19 mouse cellular contexts compared by ENCODE assay signal in the genomic region with DNA sequence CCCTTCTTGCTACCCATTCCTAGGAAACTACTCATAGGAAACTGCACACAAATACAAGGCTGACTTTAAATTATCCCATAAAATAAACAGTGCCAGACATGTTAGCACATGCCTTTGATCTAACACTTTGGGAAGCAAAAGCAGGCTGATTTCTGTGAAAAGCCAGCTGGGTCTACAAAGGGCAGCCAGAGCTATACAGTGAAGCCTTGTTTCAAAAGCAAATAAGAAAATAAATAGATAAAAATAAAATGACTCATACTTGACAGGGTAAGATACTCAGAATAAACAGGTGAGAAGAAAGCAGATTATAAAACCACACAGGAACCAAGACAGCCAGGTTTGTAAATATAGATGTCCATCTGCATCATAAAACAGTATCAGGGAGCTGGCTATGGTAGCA.
"Had no signal": no experiment of that assay in that cellular context is flagged by ENCODE, and none has a peak within 500 bp of the region (broad histone marks: within the 10 kb centered on the region; RNA-seq: fewer than 3 reads in every experiment).

No protein-coding gene starts in this region.

- H3K4me1 ChIP-seq: limb, embryonic 10.5 days; limb, embryonic 13.5 days; liver, embryonic 12.5 days; liver, embryonic 15.5 days; midbrain, embryonic 10.5 days; midbrain, embryonic 13.5 days had no signal

- H3K27me3 ChIP-seq: limb, embryonic 13.5 days; liver, embryonic 12.5 days; liver, embryonic 15.5 days; megakaryocyte, embryonic 14.5 days; midbrain, embryonic 13.5 days had no signal

- ATAC-seq: liver, embryonic 12.5 days; midbrain, embryonic 13.5 days had no signal

- DNase-seq: kidney, adult 18-20 months; kidney, adult 9 months; kidney, postnatal 14 days; kidney, postnatal 4 days; liver; lung, adult 2 months; lung, postnatal 10 days; lung, postnatal 36 days; right cerebral cortex, adult 18-20 months; right cerebral cortex, postnatal 14 days; right cerebral cortex, postnatal 4 days; thymus, postnatal 25 days had no signal

- H3K27ac ChIP-seq: limb, embryonic 10.5 days; limb, embryonic 13.5 days; liver, embryonic 12.5 days; liver, embryonic 15.5 days; midbrain, embryonic 10.5 days; midbrain, embryonic 13.5 days had no signal

- H3K4me2 ChIP-seq: limb, embryonic 13.5 days; liver, embryonic 12.5 days; liver, embryonic 15.5 days; midbrain, embryonic 13.5 days had no signal

- H3K4me3 ChIP-seq: limb, embryonic 10.5 days; limb, embryonic 13.5 days; liver, embryonic 12.5 days; liver, embryonic 15.5 days; megakaryocyte, embryonic 14.5 days; midbrain, embryonic 10.5 days; midbrain, embryonic 13.5 days had no signal

- H3K9me3 ChIP-seq: limb, embryonic 10.5 days; limb, embryonic 13.5 days; liver, embryonic 12.5 days; liver, embryonic 15.5 days; megakaryocyte, embryonic 14.5 days; midbrain, embryonic 10.5 days; midbrain, embryonic 13.5 days had no signal

- H3K9ac ChIP-seq: limb, embryonic 13.5 days; liver, embryonic 12.5 days; liver, embryonic 15.5 days; midbrain, embryonic 13.5 days had no signal

- H3K36me3 ChIP-seq: limb, embryonic 10.5 days; limb, embryonic 13.5 days had no signal
